Mouse (Mus musculus): ENCODE data around the gene Dnah2. TPM values are rescaled to one million over a fixed set of nuclear protein-coding genes. Genes with fewer than 3 reads are reported as not detected.

The Dnah2 gene
- polyA plus RNA-seq, 1 experiment: 0.22 TPM

- 86% methylated on average over 12 of the region's 12 CpGs for WGBS
- Histone ChIP-seq H3K36me3 (ENCODE audit: control insufficient read depth, insufficient read depth, low read length) (0 out of 2 replicates have a peak, but pooled peaks cover 5% of the 10 kb centered on the region), H3K4me3 (ENCODE audit: low read depth, low read length) (no peak overlapping the region), H3K27ac (ENCODE audit: insufficient read depth, low read depth, low read length) (no peak overlapping the region), H3K4me1 (ENCODE audit: control insufficient read depth, insufficient read depth, insufficient read length, low read length) (peaks cover 16% of the 10 kb centered on the region), H3K27me3 (ENCODE audit: control insufficient read depth, insufficient read depth, low read length) (no peaks in the 10 kb centered on the region)
- no peak for TF ChIP-seq POLR2A (IDR thresholded peaks at IDR 0.05; ENCODE audit: low read depth, low read length)
- TF ChIP-seq CTCF (IDR thresholded peaks at IDR 0.05; ENCODE audit: extremely low read depth, insufficient read length, insufficient replicate concordance, low read depth, low read length): no peak
These were observed 177.3 kb downstream of the Dnah2 start for GRCm38 (mm10) chr11:69371601-69372000.

- H3K4me1 ChIP-seq (ENCODE audit: control insufficient read depth, insufficient read depth, insufficient read length, low read length): peaks cover 21% of the 10 kb centered on the region
- H3K36me3 ChIP-seq (ENCODE audit: control insufficient read depth, insufficient read depth, low read length): 0 out of 2 replicates have a peak, but pooled peaks cover 5% of the 10 kb centered on the region
- H3K4me3 ChIP-seq (ENCODE audit: low read depth, low read length): no peak overlapping the region
- no peaks in the 10 kb centered on the region for H3K27me3 ChIP-seq (ENCODE audit: control insufficient read depth, insufficient read depth, low read length)
- no peak for TF ChIP-seq POLR2A (IDR thresholded peaks at IDR 0.05; ENCODE audit: low read depth, low read length)
- TF ChIP-seq CTCF (IDR thresholded peaks at IDR 0.05; ENCODE audit: extremely low read depth, insufficient read length, insufficient replicate concordance, low read depth, low read length): no peak
- 34% methylated on average over 9 of the region's 9 CpGs for WGBS
- H3K27ac ChIP-seq (ENCODE audit: insufficient read depth, low read depth, low read length): peak overlapping the region; percentile 17; the same call in 1 of the 2 replicates
These were observed 178.1 kb downstream of the Dnah2 start for GRCm38 (mm10) chr11:69370817-69371215.

Other genes with a start within 250 kb of the Dnah2 start
- gene Cntrob, start 225.3 kb downstream of the Dnah2 start, polyA plus RNA-seq (2012; rRNA removed): 2.6 and 5.3 TPM in 2 replicates
- 22.9 and 31.7 TPM in 2 replicates for gene Trappc1, start 225.1 kb downstream of the Dnah2 start, polyA plus RNA-seq (2012; rRNA removed)
- gene Kcnab3, start 222.9 kb downstream of the Dnah2 start, polyA plus RNA-seq (2012; rRNA removed): 0.43 and 0.65 TPM in 2 replicates
- 0.25 and 0.65 TPM in 2 replicates for gene Rnf227, start 208.6 kb downstream of the Dnah2 start, polyA plus RNA-seq (2012; rRNA removed)
- 86.3 and 240 TPM in 2 replicates for gene Chd3, start 179.7 kb downstream of the Dnah2 start, polyA plus RNA-seq (2012; rRNA removed)
- 129 and 163 TPM in 2 replicates for gene Naa38, start 153.6 kb downstream of the Dnah2 start, polyA plus RNA-seq (2012; rRNA removed)
- 4.3 and 5.3 TPM in 2 replicates for gene Cyb5d1, start 153.5 kb downstream of the Dnah2 start, polyA plus RNA-seq (2012; rRNA removed)
- gene Tmem88, start 150.9 kb downstream of the Dnah2 start, polyA plus RNA-seq (2012; rRNA removed): 11.2 and 16.5 TPM in 2 replicates
- gene Kdm6b, start 135.4 kb downstream of the Dnah2 start, polyA plus RNA-seq (2012; rRNA removed): 13.5 and 35.4 TPM in 2 replicates
- 0.79 and 1.5 TPM in 2 replicates for gene Efnb3, start 11.1 kb upstream of the Dnah2 start, polyA plus RNA-seq (2012; rRNA removed)
- 11.4 and 20.2 TPM in 2 replicates for gene Wrap53, start 31.1 kb upstream of the Dnah2 start, polyA plus RNA-seq (2012; rRNA removed)
- 28.2 and 57.1 TPM in 2 replicates for gene Trp53, start 31.2 kb upstream of the Dnah2 start, polyA plus RNA-seq (2012; rRNA removed)
- 2.5 and 4.5 TPM in 2 replicates for gene Atp1b2, start 56.8 kb upstream of the Dnah2 start, polyA plus RNA-seq (2012; rRNA removed)
- not detected in 2 replicates for gene Shbg, start 68.8 kb upstream of the Dnah2 start, polyA plus RNA-seq (2012; rRNA removed)
- gene Sat2, start 72.9 kb upstream of the Dnah2 start, polyA plus RNA-seq (2012; rRNA removed): 0.44 and 0.49 TPM in 2 replicates
- 13.4 and 29.2 TPM in 2 replicates for gene Fxr2, start 83.9 kb upstream of the Dnah2 start, polyA plus RNA-seq (2012; rRNA removed)
- 0.43 TPM in 1 of 2 replicates, not detected in the other for gene Sox15, start 106.2 kb upstream of the Dnah2 start, polyA plus RNA-seq (2012; rRNA removed)
- 79.7 and 135 TPM in 2 replicates for gene Mpdu1, start 113.5 kb upstream of the Dnah2 start, polyA plus RNA-seq (2012; rRNA removed)
- 20.9 and 24.7 TPM in 2 replicates for gene Cd68, start 117.0 kb upstream of the Dnah2 start, polyA plus RNA-seq (2012; rRNA removed)
- 92.1 and 134 TPM in 2 replicates for gene Eif4a1, start 123.3 kb upstream of the Dnah2 start, polyA plus RNA-seq (2012; rRNA removed)
- gene Senp3, start 133.0 kb upstream of the Dnah2 start, polyA plus RNA-seq (2012; rRNA removed): 15.4 and 24.6 TPM in 2 replicates
- gene Tnfsf13, start 136.7 kb upstream of the Dnah2 start, polyA plus RNA-seq (2012; rRNA removed): 6.9 and 11.6 TPM in 2 replicates
- gene Tnfsf12, start 146.7 kb upstream of the Dnah2 start, polyA plus RNA-seq (2012; rRNA removed): 11.9 and 13.7 TPM in 2 replicates
- 1.8 and 2.3 TPM in 2 replicates for gene Tnfsfm13, start 147.0 kb upstream of the Dnah2 start, polyA plus RNA-seq (2012; rRNA removed)
- 22.5 and 62.3 TPM in 2 replicates for gene Polr2a, start 209.5 kb upstream of the Dnah2 start, polyA plus RNA-seq (2012; rRNA removed)
- gene Slc35g3, start 212.9 kb upstream of the Dnah2 start, polyA plus RNA-seq (2012; rRNA removed): 0.08 and 0.16 TPM in 2 replicates
- 12.1 and 16.5 TPM in 2 replicates for gene Zbtb4, start 216.8 kb upstream of the Dnah2 start, polyA plus RNA-seq (2012; rRNA removed)
- 5.5 and 8.7 TPM in 2 replicates for gene Chrnb1, start 246.8 kb upstream of the Dnah2 start, polyA plus RNA-seq (2012; rRNA removed)